Comparison of ENCODE assay signal across 18 mouse cellular contexts in genomic region chr12:117230282-117230681, GRCm38 (mm10).
"Had no signal": no experiment of that assay in that cellular context is flagged by ENCODE, and none has a peak within 500 bp of the region (broad histone marks: within the 10 kb centered on the region; RNA-seq: fewer than 3 reads in every experiment).

No protein-coding gene starts in this region.

- ATAC-seq: inflammation-experienced regulatory T-cells, adult 6 months had no signal

- H3K36me3 ChIP-seq: liver, embryonic 13.5 days; stomach, embryonic 15.5 days had no signal

- H3K4me3 ChIP-seq: left cerebral cortex, adult 2 months; liver, embryonic 13.5 days; myocyte; neural tube, embryonic 13.5 days; stomach, embryonic 15.5 days had no signal

- H3K9me3 ChIP-seq: liver, embryonic 13.5 days; neural tube, embryonic 13.5 days; stomach, embryonic 15.5 days had no signal

- H3K4me1 ChIP-seq: stomach, embryonic 15.5 days had no signal

- H3K9ac ChIP-seq: liver, embryonic 13.5 days; neural tube, embryonic 13.5 days; stomach, embryonic 15.5 days had no signal

- H3K4me2 ChIP-seq: liver, embryonic 13.5 days; neural tube, embryonic 13.5 days; stomach, embryonic 15.5 days had no signal

- H3K27me3 ChIP-seq: liver, embryonic 13.5 days; neural tube, embryonic 13.5 days; stomach, embryonic 15.5 days had no signal

- H3K27ac ChIP-seq: left cerebral cortex, adult 2 months; liver, embryonic 13.5 days; neural tube, embryonic 13.5 days; stomach, embryonic 15.5 days had no signal

- DNase-seq: kidney, adult 18-20 months; kidney, adult 9 months; kidney, postnatal 14 days; kidney, postnatal 4 days; layer of hippocampus, postnatal 36 days; liver, embryonic 13.5 days; lung, adult 2 months; lung, postnatal 14 days; lung, postnatal 4 days; retina, postnatal 1 day; right cerebral cortex, postnatal 25 days; spleen, adult 18-20 months; thymus, postnatal 25 days had no signal
